Mouse (Mus musculus) testis, adult 2 months (tissue): ENCODE data around the gene Rnf220.

Experiments
- CTCF ChIP-seq: fragments of 200-500 bp; IDR thresholded peaks from 2 replicates; pipeline ENCODE4 v1.5.1; 2012; ENCODE audit warnings: low read depth, mild to moderate bottlenecking, inconsistent platforms, low read length, moderate library complexity; ENCODE audit not compliant: control insufficient read depth, insufficient read depth, insufficient replicate concordance
- POLR2A ChIP-seq: fragments of 200-500 bp; IDR thresholded peaks from 2 replicates; pipeline ENCODE4 v1.6.1; 2012; ENCODE audit warnings: low read depth, mild to moderate bottlenecking, inconsistent platforms, low read length, moderate library complexity; ENCODE audit not compliant: control insufficient read depth

DNA sequence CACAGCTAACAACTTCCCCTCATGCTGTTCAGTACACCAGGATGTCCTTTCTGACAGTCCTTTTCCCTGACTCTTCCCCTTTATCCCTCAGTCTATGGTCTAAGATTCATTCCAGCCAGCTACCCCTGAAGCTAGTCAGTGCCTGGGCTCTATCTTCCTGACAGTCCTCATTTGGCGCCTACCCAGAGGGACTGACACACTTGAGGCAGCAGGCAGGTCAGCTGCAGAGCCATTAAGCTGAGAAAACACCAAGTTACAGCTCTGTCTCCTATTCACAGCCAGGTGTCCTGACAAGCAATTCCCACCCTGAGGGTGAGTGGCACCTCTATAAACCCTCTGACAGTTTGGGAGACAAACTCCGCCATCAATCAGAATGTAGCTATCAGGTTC lies 217.6 kb downstream of the Rnf220 start:
- TF ChIP-seq CTCF (no peak), POLR2A (no peak)
